Comparison of ENCODE assay signal across 15 mouse cellular contexts in the genomic region with DNA sequence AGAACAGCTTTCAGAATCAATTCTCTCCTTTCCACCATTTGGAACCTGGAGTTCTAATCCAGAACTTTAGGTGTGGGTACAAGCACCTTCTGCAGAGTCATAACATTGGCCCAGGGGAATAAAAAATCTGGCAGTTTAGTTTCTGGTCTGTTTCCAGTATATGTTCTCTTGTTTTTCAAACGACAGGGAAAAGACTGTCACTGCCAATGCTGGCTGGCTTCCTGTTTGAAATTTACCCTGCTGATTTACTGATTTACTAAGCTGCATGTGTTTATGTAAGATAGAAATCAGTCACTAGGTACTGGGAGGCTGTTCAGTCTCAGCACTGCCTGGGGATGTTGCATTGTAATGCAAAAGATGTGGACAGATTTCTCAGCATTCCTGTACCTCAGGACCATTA.
DNase-seq lines count a peak whose midpoint lies in the region; ATAC-seq and TF ChIP-seq lines count a peak whose summit lies in the region.
"Had no signal": no experiment of that assay in that cellular context is flagged by ENCODE, and none has a peak within 500 bp of the region (broad histone marks: within the 10 kb centered on the region; RNA-seq: fewer than 3 reads in every experiment).

No protein-coding gene starts in this region.

- no peaks in the 10 kb centered on the region for H3K36me3 ChIP-seq in hindbrain, postnatal 0 days (ENCODE audit: insufficient read depth, low read length)
- no peaks in the 10 kb centered on the region for H3K36me3 ChIP-seq in hindbrain, embryonic 10.5 days
- H3K36me3 ChIP-seq in forebrain, postnatal 0 days (ENCODE audit: insufficient read depth), result 0 out of 2 replicates have a peak, but pooled peaks cover 6% of the 10 kb centered on the region
- H3K36me3 ChIP-seq in lung, postnatal 0 days (ENCODE audit: insufficient read depth, low read length), result no peaks in the 10 kb centered on the region
- H3K36me3 ChIP-seq: liver, embryonic 12.5 days; midbrain, embryonic 15.5 days; neural tube, embryonic 12.5 days had no signal

- no peaks in the 10 kb centered on the region for H3K9me3 ChIP-seq in hindbrain, postnatal 0 days (ENCODE audit: low read length)
- no peaks in the 10 kb centered on the region for H3K9me3 ChIP-seq in hindbrain, embryonic 10.5 days
- no peaks in the 10 kb centered on the region for H3K9me3 ChIP-seq in forebrain, postnatal 0 days (ENCODE audit: low read length)
- no peaks in the 10 kb centered on the region for H3K9me3 ChIP-seq in lung, postnatal 0 days (ENCODE audit: low read length)
- H3K9me3 ChIP-seq: liver, embryonic 12.5 days; midbrain, embryonic 15.5 days; neural tube, embryonic 12.5 days had no signal

- H3K9ac ChIP-seq in hindbrain, postnatal 0 days (replicated peaks; ENCODE audit: low read length), result no peak overlapping the region
- H3K9ac ChIP-seq in forebrain, postnatal 0 days, result no peak overlapping the region
- H3K9ac ChIP-seq in lung, postnatal 0 days (replicated peaks; ENCODE audit: low read depth), result no peak overlapping the region
- H3K9ac ChIP-seq: liver, embryonic 12.5 days; midbrain, embryonic 15.5 days; neural tube, embryonic 12.5 days had no signal

- no peak overlapping the region for H3K4me3 ChIP-seq in hindbrain, postnatal 0 days (ENCODE audit: low read length)
- no peak overlapping the region for H3K4me3 ChIP-seq in hindbrain, embryonic 10.5 days
- H3K4me3 ChIP-seq in forebrain, postnatal 0 days (ENCODE audit: low read depth, low read length), result no peak overlapping the region
- H3K4me3 ChIP-seq in lung, postnatal 0 days (ENCODE audit: low read depth, low read length), result no peak overlapping the region
- H3K4me3 ChIP-seq: liver, embryonic 12.5 days; midbrain, embryonic 15.5 days; neural tube, embryonic 12.5 days had no signal

- ATAC-seq in hindbrain, postnatal 0 days, result no peak
- no peak; the same call in 1 of the 2 replicates for ATAC-seq in forebrain, postnatal 0 days
- ATAC-seq in lung, postnatal 0 days, result no peak
- ATAC-seq: liver, embryonic 12.5 days; midbrain, embryonic 15.5 days; Patski had no signal

- 20% methylated on average over 1 of the region's 1 CpGs for WGBS in hindbrain, postnatal 0 days
- 60% methylated on average over 1 of the region's 1 CpGs for WGBS in hindbrain, embryonic 10.5 days
- WGBS in forebrain, postnatal 0 days, result 9% methylated on average over 1 of the region's 1 CpGs
- 30% methylated on average over 1 of the region's 1 CpGs for WGBS in lung, postnatal 0 days

- no peaks in the 10 kb centered on the region for H3K4me1 ChIP-seq in hindbrain, postnatal 0 days (ENCODE audit: insufficient read depth, low read length)
- no peaks in the 10 kb centered on the region for H3K4me1 ChIP-seq in hindbrain, embryonic 10.5 days (replicated peaks)
- no peaks in the 10 kb centered on the region for H3K4me1 ChIP-seq in forebrain, postnatal 0 days (ENCODE audit: insufficient read depth)
- H3K4me1 ChIP-seq in lung, postnatal 0 days (ENCODE audit: insufficient read depth, low read depth, low read length), result no peaks in the 10 kb centered on the region
- H3K4me1 ChIP-seq: liver, embryonic 12.5 days; midbrain, embryonic 15.5 days; neural tube, embryonic 12.5 days had no signal

- TF ChIP-seq CTCF in hindbrain, postnatal 0 days (IDR thresholded peaks at IDR 0.05; ENCODE audit: low read depth), result no peak
- no peak for TF ChIP-seq CTCF in forebrain, postnatal 0 days (IDR thresholded peaks at IDR 0.05; ENCODE audit: low read depth)
- TF ChIP-seq CTCF in lung, postnatal 0 days (IDR thresholded peaks at IDR 0.05), result no peak

- DNase-seq in hindbrain, postnatal 0 days (ENCODE audit: low spot score), result peak; percentile 3
- DNase-seq in hindbrain, embryonic 10.5 days (ENCODE audit: low spot score), result no peak
- DNase-seq in cerebellum, adult 18-20 months, result peak; percentile 10 to 11
- peak; percentile 62 for DNase-seq in forebrain, postnatal 0 days
- DNase-seq in kidney, postnatal 36 days, result peak; percentile 41 to 67
- DNase-seq in right cerebral cortex, adult 18-20 months, result no peak
- no peak for DNase-seq in testis, postnatal 14 days (ENCODE audit: low spot score)
- DNase-seq in lung, postnatal 0 days (ENCODE audit: low spot score), result no peak
- DNase-seq: adrenal gland, postnatal 25 days; gastrocnemius, postnatal 25 days; lung, postnatal 36 days had no signal

- no peak for TF ChIP-seq EP300 in lung, postnatal 0 days (IDR thresholded peaks at IDR 0.05)

- no peaks in the 10 kb centered on the region for H3K27me3 ChIP-seq in hindbrain, postnatal 0 days (ENCODE audit: insufficient read depth, low read length)
- H3K27me3 ChIP-seq in hindbrain, embryonic 10.5 days (ENCODE audit: insufficient read depth, poor library complexity, severe bottlenecking), result no peaks in the 10 kb centered on the region
- H3K27me3 ChIP-seq in forebrain, postnatal 0 days (ENCODE audit: insufficient read depth, low read length), result no peaks in the 10 kb centered on the region
- no peaks in the 10 kb centered on the region for H3K27me3 ChIP-seq in lung, postnatal 0 days (replicated peaks; ENCODE audit: insufficient read depth, low read length)
- H3K27me3 ChIP-seq: liver, embryonic 12.5 days; midbrain, embryonic 15.5 days; neural tube, embryonic 12.5 days; Patski had no signal

- H3K4me2 ChIP-seq in hindbrain, postnatal 0 days (ENCODE audit: low read depth, low read length), result no peak overlapping the region
- H3K4me2 ChIP-seq in forebrain, postnatal 0 days (ENCODE audit: low read depth), result no peak overlapping the region
- no peak overlapping the region for H3K4me2 ChIP-seq in lung, postnatal 0 days (replicated peaks; ENCODE audit: low read depth, low read length)
- H3K4me2 ChIP-seq: liver, embryonic 12.5 days; midbrain, embryonic 15.5 days; neural tube, embryonic 12.5 days had no signal

- no peak overlapping the region for H3K27ac ChIP-seq in hindbrain, postnatal 0 days
- H3K27ac ChIP-seq in hindbrain, embryonic 10.5 days, result no peak overlapping the region
- H3K27ac ChIP-seq in forebrain, postnatal 0 days (ENCODE audit: low read depth, low read length), result no peak overlapping the region
- H3K27ac ChIP-seq in lung, postnatal 0 days (ENCODE audit: low read length), result no peak overlapping the region
- H3K27ac ChIP-seq: liver, embryonic 12.5 days; midbrain, embryonic 15.5 days; neural tube, embryonic 12.5 days had no signal

Comparison
In these comparisons a context has a peak if more than half of its experiments do, and no peak if none do; other contexts are left out.
1. DNase-seq: peak in hindbrain, postnatal 0 days (single experiment), cerebellum, adult 18-20 months (2 of 2), forebrain, postnatal 0 days (single experiment) and kidney, postnatal 36 days (2 of 2); none in hindbrain, embryonic 10.5 days (single experiment), right cerebral cortex, adult 18-20 months (single experiment), testis, postnatal 14 days (single experiment) and lung, postnatal 0 days (single experiment).